Mouse (Mus musculus) hindbrain, postnatal 0 days (tissue): ENCODE measurements at regions not wholly inside any gene's neighbourhood (a gene's known extent, or its start where the extent isn't known, plus 50 kb on each side); places are given as distances from the start of the nearest gene placed in this dataset.

ENCODE experiments used
- ATAC-seq: fragments of 200-750 bp; cut with Nextera tagmentation; 2 replicates; pipeline ENCODE4 v1.8.0; 2017; ENCODE audit warnings: mild to moderate bottlenecking, moderate TSS enrichment, moderate library complexity
- DNase-seq: peaks from one replicate; pipeline ENCODE4 v3.0.0-alpha.2; 2015; ENCODE audit warnings: low spot score
- H3K27ac ChIP-seq: fragments of 300-500 bp; sonication (generic); 2 replicates; pipeline ENCODE4 v1.5.1; 2014; ENCODE audit warnings: mild to moderate bottlenecking
- H3K27me3 ChIP-seq: fragments of 300-500 bp; sonication (generic); 2 replicates; pipeline ENCODE4 v1.6.1; 2014; ENCODE audit warnings: low read length, mixed read lengths; ENCODE audit not compliant: insufficient read depth
- H3K36me3 ChIP-seq: fragments of 300-500 bp; sonication (generic); 2 replicates; pipeline ENCODE4 v1.6.1; 2014; ENCODE audit warnings: low read length, mixed read lengths; ENCODE audit not compliant: insufficient read depth
- H3K4me1 ChIP-seq: fragments of 300-500 bp; sonication (generic); 2 replicates; pipeline ENCODE4 v1.6.1; 2014; ENCODE audit warnings: antibody characterized with exemption, low read length, mixed read lengths; ENCODE audit not compliant: insufficient read depth
- H3K4me2 ChIP-seq: fragments of 300-500 bp; sonication (generic); 2 replicates; pipeline ENCODE4 v1.6.1; 2014; ENCODE audit warnings: low read depth, mild to moderate bottlenecking, low read length, moderate library complexity, mixed read lengths
- H3K4me3 ChIP-seq: fragments of 300-500 bp; sonication (generic); 2 replicates; pipeline ENCODE4 v1.5.1; 2014; ENCODE audit warnings: low read length
- H3K9ac ChIP-seq: fragments of 300-500 bp; sonication (generic); replicated peaks from 2 replicates; pipeline ENCODE4 v1.6.1; 2014; ENCODE audit warnings: mild to moderate bottlenecking, low read length, moderate library complexity, mixed read lengths
- H3K9me3 ChIP-seq: fragments of 300-500 bp; sonication (generic); 2 replicates; pipeline ENCODE4 v1.6.1; 2016; ENCODE audit warnings: low read length, mixed read lengths
- CTCF ChIP-seq: IDR thresholded peaks from 2 replicates; pipeline ENCODE4 v1.5.1; 2016; ENCODE audit warnings: antibody characterized with exemption, control low read depth, low read depth
- WGBS: fragments of 180-500 bp; shearing (Covaris S2); extraction: QIAGEN DNeasy Blood & Tissue Kit; methylation state at CpG from one replicate; pipeline ENCODE4 v1.1.7; 2014; 5-methylcytosine and 5-hydroxymethylcytosine counted together

DNA sequence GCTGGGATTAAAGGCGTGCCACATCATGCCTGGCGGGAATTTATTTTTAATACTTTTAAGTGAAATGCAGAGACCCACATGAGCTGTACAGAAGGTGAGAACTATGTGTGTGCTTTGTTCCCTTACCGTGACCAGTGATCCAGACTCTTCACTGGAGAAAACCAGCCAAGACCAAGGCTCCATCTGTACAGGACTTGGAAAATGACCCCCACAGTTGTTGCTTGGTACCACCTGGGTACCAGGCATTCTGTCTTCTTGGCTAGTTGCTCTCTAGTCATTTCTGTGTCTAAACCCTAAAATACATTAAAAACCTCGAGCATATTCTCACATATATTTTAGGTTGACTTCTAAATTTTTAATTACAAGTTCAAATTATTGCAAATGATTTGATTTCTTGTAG lies 491.5 kb upstream of the Nox3 start:
- Histone ChIP-seq H3K27ac (no peak overlapping the region), H3K4me3 (no peak overlapping the region), H3K27me3 (no peaks in the 10 kb centered on the region), H3K4me1 (no peaks in the 10 kb centered on the region), H3K9me3 (no peaks in the 10 kb centered on the region), H3K9ac (no peak overlapping the region), H3K4me2 (no peak overlapping the region), H3K36me3 (no peaks in the 10 kb centered on the region)
- ATAC-seq (no peak), DNase-seq (no peak)
- no peak for TF ChIP-seq CTCF
- WGBS: 84% methylated on average over 4 of the region's 4 CpGs

DNA sequence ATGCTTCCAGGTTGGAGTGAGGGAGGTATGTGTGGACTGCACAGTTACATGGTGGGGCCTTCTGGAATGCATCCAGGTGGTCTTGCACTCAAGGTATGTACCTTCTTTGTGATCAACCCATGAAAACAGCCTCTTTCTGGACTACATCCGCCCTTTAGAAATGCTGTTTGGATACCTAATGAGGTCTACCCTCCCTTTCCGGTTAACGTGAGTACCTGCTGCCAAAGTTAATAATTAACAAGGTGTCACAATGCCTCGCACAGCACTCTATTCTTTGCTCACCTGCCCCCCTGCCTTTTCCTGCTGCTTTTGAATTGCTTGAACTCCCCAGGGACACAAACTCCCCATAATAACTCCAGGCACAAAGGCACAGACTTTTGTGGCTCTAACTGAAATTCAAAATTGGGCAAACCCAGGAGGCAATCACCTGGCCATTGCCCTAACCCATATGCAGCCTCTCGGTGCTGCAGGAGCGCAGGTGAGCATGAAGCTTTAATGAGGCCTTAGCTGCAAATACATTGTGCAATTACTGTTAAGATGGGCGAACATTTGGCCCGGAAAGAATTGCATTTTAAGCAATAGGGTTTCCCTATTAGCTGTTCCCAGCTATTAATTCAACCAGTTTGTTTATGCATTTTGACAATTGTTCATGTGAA lies 500.9 kb upstream of the Nox3 start:
- no peak overlapping the region for H3K9ac ChIP-seq
- H3K4me1 ChIP-seq: no peaks in the 10 kb centered on the region
- no peak overlapping the region for H3K27ac ChIP-seq
- 68% methylated on average over 8 of the region's 8 CpGs for WGBS
- ATAC-seq (no peak), DNase-seq (no peak)
- H3K4me3 ChIP-seq: no peak overlapping the region
- no peaks in the 10 kb centered on the region for H3K36me3 ChIP-seq
- no peaks in the 10 kb centered on the region for H3K9me3 ChIP-seq
- no peaks in the 10 kb centered on the region for H3K27me3 ChIP-seq
- H3K4me2 ChIP-seq: no peak overlapping the region
- TF ChIP-seq CTCF: no peak

DNA sequence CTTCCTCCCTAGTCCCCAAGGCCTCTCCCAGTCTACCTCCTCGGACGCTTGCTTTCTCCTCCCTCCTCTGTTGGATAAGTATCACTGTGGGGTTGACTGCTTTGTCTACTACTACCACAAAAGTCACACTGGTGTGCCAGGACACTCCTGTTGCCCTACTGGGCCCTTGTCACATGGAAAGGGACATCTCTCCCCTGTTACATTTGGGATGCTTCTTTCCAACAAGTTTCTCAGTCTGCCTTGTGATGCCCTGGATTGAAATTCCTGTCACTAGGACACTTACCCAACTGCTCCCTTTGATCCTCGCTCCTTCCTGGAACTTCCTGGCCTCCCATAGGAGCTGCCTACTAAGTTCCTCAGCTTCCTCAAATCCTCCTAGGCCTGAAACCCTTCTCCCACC lies 501.9 kb upstream of the Nox3 start:
- H3K4me2 ChIP-seq: no peak overlapping the region
- DNase-seq (no peak), ATAC-seq (no peak)
- no peak overlapping the region for H3K27ac ChIP-seq
- WGBS: 78% methylated on average over 3 of the region's 3 CpGs
- no peak overlapping the region for H3K9ac ChIP-seq
- H3K4me3 ChIP-seq: no peak overlapping the region
- no peaks in the 10 kb centered on the region for H3K9me3 ChIP-seq
- H3K4me1 ChIP-seq: no peaks in the 10 kb centered on the region
- no peaks in the 10 kb centered on the region for H3K27me3 ChIP-seq
- TF ChIP-seq CTCF: no peak
- no peaks in the 10 kb centered on the region for H3K36me3 ChIP-seq

DNA sequence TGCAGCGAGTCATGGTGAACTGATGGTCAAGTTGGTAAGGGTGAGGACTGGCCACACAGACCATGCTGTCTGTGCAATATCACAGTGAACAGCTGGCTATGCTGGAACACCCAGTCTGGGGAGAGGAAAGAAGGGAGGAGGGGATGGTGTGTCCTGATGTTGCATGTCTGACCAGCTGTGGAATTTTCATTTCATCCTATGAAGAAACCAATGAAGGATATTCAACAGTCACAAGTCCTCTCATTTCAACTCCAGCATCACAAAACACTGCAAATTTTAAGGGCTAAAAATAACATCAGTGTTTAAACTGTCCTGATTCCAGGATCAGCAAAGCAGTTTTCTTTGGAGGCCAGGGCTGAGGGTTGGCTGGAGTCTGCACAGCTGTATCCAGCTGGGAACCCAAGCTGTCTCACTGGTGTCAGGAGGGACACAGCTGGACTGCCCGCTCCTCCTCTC lies 503.7 kb upstream of the Nox3 start:
- Histone ChIP-seq H3K9ac (no peak overlapping the region), H3K4me3 (no peak overlapping the region), H3K4me2 (no peak overlapping the region), H3K27me3 (no peaks in the 10 kb centered on the region), H3K4me1 (no peaks in the 10 kb centered on the region), H3K36me3 (no peaks in the 10 kb centered on the region), H3K27ac (no peak overlapping the region), H3K9me3 (no peaks in the 10 kb centered on the region)
- ATAC-seq: no peak
- WGBS: 85% methylated on average over 2 of the region's 2 CpGs
- no peak for DNase-seq
- TF ChIP-seq CTCF: no peak

DNA sequence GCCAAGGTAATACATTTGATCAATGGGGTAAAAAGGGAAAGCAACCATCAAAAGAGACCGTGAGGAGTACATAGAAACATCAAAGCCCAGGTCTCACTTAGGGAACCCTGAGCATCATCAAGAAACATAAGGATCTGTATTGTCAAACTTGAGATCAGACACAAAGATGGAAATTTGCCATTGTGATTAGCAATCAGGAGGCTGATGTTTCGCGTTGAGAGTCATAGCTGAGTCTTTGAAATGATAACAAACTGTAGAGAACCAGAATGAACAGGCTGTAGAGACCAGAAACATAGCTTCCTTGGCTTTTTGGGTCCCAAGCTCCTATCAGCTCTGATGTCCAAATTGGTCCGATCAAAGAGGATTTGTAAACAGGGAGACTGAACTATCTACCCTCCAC lies 505.2 kb upstream of the Nox3 start:
- no peaks in the 10 kb centered on the region for H3K4me1 ChIP-seq
- no peaks in the 10 kb centered on the region for H3K27me3 ChIP-seq
- DNase-seq (no peak), ATAC-seq (no peak)
- H3K27ac ChIP-seq: no peak overlapping the region
- H3K9me3 ChIP-seq: no peaks in the 10 kb centered on the region
- TF ChIP-seq CTCF: no peak
- no peak overlapping the region for H3K4me3 ChIP-seq
- no peaks in the 10 kb centered on the region for H3K36me3 ChIP-seq
- no peak overlapping the region for H3K9ac ChIP-seq
- WGBS: 93% methylated on average over 4 of the region's 4 CpGs
- no peak overlapping the region for H3K4me2 ChIP-seq

DNA sequence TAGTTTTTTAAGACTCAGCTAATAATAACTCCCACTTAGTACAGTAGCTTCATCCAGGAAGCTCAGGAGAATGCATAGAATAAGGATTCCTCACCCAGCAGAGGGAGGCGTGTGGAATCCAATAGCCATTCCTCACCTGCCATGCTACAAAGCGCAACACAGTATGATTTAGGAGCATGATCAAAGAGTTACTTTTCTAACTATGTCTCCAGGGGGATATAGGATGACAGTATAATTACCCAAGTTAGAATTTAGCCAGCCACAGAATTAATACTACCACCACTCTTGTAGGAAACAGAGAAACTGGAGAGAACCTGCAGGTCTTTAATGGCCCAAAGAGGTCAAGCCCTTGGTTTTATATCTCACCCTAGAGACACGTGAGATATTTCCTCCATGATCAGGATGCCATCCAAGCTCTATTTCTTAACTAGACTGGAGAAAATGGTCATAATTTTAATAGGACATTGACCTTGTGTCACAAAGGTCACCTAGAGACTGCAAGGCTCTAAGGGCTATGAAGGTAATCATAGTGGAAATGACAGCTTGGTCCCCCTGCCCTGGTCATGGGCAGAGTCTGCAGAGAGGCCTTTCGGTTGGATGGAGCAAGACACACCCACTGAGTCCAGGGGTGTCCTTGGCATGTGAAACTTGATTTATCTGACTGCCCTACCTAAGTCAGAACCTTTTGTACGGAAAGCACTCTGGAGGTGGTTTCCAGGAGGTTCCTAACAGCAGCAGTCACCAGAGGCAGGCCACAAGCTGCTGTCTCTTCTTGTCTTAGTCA lies 512.3 kb upstream of the Nox3 start:
- no peaks in the 10 kb centered on the region for H3K27me3 ChIP-seq
- H3K4me2 ChIP-seq: no peak overlapping the region
- no peak overlapping the region for H3K9ac ChIP-seq
- WGBS: 89% methylated on average over 5 of the region's 5 CpGs
- H3K4me3 ChIP-seq: no peak overlapping the region
- ATAC-seq (no peak), DNase-seq (no peak)
- H3K9me3 ChIP-seq: no peaks in the 10 kb centered on the region
- no peak for TF ChIP-seq CTCF
- no peaks in the 10 kb centered on the region for H3K4me1 ChIP-seq
- no peaks in the 10 kb centered on the region for H3K36me3 ChIP-seq
- no peak overlapping the region for H3K27ac ChIP-seq

DNA sequence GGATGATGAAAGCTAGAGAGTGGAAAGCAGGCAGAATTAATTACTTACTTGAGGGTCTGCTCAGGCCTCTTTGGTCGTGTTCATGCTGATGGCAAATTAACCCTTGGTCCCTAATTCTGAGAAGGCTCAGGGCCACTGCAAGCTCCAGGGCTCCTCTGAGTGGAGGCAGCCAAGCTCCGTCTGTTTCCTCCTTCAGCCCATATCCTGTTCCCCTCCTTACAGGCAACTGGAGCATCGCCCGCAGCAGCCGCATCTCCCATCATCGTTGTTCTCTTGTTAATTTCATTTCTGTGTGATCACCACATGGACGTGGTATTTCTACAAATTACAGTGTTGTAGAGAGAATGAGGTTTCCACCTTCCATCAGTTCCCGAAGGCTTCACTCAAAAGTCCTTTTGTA lies 513.6 kb upstream of the Nox3 start:
- 79% methylated on average over 8 of the region's 8 CpGs for WGBS
- Histone ChIP-seq H3K9ac (no peak overlapping the region), H3K27me3 (no peaks in the 10 kb centered on the region), H3K9me3 (no peaks in the 10 kb centered on the region), H3K4me2 (no peak overlapping the region), H3K4me1 (no peaks in the 10 kb centered on the region), H3K27ac (no peak overlapping the region), H3K4me3 (no peak overlapping the region), H3K36me3 (no peaks in the 10 kb centered on the region)
- DNase-seq: no peak
- no peak for TF ChIP-seq CTCF
- no peak for ATAC-seq
